Mouse (Mus musculus) adrenal gland (tissue): Measurements from ENCODE around the gene Usp13.

Source experiments
- intact Hi-C: fragments of 180-260 bp; cut with DNase I; formaldehyde crosslinking; loops from one replicate; pipeline ENCODE4 v1.15.1; 2025
- long read RNA-seq, 2 experiments: library from polyadenylated mRNA; unstranded; transcript quantifications; one replicate each; pipeline ENCODE4 v2.0.0; 2020; ENCODE audit warnings: borderline replicate concordance in 1 of 2; ENCODE audit not compliant: insufficient replicate concordance in 1 of 2

Gene Usp13
- long read RNA-seq, experiment 1, full-length matches to known transcripts, result 1 of 1 reads
- long read RNA-seq, experiment 1, partial matches to known transcripts, result 0 of 1 reads
- long read RNA-seq, experiment 1, other reads (novel, unspliced or antisense), result 0 of 1 reads
- long read RNA-seq, experiment 2, full-length matches to known transcripts, result 2 of 2 reads
- long read RNA-seq, experiment 2, partial matches to known transcripts, result 0 of 2 reads
- long read RNA-seq, experiment 2, other reads (novel, unspliced or antisense), result 0 of 2 reads

DNA sequence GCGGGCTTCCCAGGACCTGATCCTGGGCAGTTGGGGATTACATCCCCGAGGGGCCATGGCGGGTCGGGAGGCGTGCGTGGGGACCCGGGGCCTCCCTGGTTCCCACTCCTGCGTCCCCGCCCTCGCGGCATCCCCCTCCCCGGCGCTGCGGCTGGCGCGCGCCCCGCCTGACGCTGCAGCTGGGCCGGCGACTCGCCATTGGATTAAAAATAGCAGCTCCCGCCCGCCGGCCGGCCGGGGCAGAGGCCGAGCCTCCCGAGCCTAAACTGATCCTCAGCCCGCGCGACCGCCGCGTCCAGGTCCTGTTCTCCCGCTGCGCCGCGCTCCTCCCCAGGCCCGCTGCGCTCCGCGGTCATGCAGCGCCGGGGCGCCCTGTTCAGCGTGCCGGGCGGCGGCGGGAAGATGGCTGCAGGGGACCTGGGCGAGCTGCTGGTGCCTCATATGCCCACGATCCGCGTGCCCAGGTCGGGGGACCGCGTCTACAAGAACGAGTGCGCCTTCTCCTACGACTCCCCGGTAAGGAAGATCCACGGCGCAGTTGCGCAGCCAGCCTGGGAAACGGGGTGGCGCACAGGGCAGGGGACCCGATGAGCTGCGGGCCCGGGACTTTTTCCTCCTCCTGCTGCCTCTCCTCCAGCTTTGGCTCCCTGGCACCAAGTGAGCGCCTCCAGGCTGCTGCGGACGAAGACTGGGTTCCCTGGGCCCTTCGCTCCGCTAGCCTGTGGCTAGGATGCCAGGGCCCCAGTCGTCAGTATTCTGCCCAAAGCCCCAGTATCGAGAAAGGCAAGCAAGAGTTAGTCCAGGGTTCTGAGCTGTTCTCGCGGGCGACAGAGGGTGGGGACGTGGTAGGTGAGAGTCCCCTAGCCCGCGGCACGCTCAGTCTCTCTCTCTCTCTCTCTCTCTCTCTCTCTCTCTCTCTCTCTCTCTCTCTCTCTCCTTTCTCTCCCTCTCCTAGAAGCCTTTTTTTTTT lies at the start of gene Usp13:
Gene Usp13 (plus strand): TSS at position 190 of the 970 bp plus-strand sequence.
- intact Hi-C loops, result no loop called here

DNA sequence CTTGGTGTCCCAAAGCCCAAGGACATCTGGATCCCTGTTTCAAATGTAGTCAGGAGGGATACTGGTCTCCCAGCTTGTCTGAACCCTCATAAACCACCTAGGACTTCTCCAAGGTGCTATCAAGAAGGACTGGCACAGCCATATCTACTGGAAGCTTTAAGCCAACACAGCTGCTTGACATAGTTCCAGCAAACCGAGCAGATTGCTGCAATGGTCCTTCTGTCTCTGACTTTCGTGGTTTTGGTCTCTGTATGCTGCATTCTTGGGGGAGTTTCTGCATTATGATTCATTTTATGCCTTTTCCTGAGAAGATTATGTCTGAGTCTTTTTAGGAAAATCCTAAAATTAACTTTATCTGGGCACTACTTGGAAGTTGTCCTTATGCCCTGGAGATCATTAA lies 46.6 kb upstream of the Usp13 start:
- intact Hi-C loops, result no loop called here

DNA sequence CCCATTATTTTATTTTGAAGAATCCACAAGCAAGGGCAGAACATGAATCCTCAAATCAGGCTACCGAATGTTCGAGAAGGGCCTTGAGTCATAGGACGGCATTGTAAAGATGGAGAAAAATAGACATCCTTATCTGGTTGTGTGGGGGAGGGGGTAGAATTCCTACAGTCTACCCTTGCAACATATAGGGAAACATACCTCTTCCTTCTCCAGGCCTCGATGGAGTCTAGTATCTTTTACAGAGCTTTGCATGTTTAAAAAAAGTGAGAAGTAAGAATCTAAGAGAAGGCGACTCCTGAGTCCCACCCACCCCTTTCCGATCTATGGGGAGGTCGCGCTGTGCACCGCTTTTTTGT lies 367 bp upstream of the Usp13 start:
- intact Hi-C loops, result no loop called here

DNA sequence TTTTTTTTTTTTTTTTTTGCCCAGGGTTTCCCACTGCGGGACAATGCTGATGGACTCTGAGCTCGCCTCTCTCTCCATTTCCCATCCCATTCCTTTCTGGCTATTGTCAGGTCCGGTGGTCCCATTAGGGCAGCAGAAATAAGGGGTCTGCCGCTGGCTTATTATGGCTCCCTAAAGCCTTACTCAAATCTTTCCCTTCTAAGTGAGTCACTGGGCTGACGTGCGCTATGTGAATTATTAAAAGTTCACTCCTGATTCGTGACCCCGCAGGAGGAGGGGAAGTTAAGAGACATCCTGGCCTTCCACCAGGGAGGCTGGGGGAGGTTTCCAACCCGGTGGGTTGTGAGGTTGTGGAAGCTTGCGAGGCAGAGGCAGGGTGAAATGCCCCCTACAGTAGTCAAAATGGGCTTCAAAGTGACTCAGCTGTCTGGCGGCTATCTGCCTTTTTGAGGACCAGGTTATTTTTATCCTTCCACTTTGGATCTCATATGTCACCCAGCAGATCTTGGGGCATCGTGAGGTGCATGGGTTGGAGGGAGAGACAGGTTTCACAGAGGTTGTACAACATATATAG lies 1.1 kb downstream of the Usp13 start:
- intact Hi-C loops, result no loop called here

DNA sequence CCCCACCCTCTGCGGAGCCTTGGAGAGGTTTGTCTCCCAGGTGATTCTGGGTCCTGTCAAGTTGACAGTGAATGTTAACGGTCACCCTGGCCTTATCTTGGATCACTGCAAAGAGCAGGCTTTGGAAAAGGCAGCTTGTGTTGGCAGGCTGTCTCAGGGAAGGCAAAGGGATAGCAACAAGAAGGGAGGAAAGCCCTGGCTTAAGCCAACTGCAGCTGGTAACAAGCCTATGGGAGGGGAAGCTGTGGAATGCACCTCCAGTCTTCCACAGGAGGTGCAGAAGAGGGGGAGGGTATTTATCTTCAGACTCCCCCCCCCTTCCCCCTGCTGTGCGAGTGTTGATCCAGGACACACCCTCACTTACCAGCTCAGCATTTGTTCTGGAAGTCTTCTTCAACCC lies 5.3 kb downstream of the Usp13 start:
- intact Hi-C loops, result no loop called here

DNA sequence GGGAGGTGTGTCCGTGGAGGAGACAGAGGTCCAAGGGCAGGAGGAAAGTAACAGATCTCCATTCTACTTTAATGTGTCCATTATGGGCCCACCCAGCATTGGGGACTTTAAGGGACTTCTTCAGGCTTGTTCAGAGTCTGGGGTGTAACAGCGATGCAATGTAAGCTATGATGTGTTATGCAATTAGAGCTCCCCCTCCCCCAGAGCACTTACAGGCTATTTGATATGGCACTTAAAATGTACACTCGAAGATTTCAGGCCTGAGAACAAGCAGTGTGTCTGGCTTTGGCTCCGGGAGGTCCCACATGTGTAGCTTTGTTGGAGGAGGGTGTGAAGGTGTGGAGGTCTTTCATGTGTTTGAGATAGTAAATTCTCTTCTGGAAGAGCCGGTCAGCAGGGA lies 7.6 kb downstream of the Usp13 start:
- intact Hi-C loops, result no loop called here

DNA sequence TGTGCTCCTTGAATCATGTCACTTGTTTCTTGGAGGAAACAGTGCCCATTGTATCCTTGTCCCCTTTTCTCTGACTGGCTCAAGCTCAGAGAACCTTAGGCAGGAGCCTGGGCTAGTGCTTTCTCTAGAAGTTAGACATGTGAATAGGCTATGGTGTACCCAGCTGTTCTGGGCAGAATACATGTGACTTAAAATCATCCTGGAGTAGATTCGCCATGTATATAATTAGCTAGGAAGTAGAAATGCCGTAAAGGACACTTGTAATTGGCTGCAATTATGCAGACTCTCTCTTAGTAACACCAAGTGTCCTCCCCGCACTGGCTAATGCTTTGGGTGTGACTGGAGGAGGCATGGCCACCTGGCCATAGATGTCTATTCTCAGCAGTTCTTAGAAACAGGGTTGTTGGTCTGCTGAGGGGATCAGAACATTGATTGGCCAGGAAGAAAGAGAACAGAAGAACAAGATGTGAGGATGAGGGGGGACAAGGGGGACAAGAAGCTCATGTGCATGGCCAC lies 8.7 kb downstream of the Usp13 start:
- intact Hi-C loops, result no loop called here

DNA sequence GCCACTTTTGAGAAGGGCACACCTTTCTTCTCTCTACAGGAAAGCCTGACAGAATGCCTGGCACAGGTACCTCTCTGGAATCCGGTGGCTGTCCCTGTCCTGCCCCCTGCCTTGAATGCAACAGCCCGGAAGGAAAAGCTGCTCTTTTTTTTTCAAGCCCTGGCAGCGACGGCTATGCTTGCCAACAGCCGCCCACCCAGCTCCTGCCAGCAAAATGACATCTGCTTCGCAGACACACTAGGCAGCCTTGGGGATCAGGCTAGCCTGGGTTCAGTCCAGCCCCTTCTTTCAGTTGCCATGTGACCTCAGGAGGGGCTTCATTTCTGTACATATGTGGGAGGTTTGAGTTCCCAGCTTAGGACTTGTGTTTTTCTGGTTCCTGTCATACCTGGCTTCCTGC lies 9.4 kb downstream of the Usp13 start:
- intact Hi-C loops, result no loop called here

DNA sequence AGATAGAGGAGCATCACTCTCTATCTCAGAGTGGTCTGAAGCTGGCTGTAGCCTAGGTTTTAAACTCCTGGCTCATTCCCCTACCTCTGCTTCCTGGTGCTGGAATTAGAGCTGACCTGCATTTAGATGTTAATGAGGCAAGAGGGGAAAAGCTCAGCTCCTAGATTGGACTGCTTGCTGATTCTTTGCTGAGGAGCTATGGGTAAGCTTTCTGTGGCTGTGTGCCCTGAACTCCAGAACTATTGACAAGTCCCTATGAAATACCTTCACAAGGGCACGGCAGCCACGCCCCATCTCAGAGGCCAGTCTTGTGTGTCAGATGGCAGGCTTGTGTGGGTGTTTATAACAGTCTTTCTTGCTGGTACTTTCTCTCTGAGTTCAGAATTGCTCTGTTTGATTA lies 16.5 kb downstream of the Usp13 start:
- intact Hi-C loops, result no loop called here

DNA sequence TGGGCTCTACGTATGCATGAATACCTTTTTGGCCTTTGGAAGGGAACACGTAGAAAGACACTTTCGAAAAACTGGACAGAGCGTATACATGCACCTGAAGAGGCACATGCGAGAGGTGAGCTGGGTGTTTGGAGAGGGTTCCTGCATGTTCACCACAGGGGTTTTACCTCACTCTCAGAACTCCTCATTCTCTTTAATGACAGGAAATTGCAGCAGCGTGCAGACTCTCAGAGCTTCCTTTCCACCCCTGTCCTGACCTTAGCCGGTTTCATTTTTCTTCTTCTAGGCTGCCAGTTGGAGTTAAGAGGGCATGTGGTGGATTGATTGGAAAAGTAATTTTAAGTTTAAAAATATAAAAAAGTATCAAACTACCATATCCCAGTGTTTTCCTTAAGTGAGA lies 20.5 kb downstream of the Usp13 start:
- intact Hi-C loops, result no loop called here

DNA sequence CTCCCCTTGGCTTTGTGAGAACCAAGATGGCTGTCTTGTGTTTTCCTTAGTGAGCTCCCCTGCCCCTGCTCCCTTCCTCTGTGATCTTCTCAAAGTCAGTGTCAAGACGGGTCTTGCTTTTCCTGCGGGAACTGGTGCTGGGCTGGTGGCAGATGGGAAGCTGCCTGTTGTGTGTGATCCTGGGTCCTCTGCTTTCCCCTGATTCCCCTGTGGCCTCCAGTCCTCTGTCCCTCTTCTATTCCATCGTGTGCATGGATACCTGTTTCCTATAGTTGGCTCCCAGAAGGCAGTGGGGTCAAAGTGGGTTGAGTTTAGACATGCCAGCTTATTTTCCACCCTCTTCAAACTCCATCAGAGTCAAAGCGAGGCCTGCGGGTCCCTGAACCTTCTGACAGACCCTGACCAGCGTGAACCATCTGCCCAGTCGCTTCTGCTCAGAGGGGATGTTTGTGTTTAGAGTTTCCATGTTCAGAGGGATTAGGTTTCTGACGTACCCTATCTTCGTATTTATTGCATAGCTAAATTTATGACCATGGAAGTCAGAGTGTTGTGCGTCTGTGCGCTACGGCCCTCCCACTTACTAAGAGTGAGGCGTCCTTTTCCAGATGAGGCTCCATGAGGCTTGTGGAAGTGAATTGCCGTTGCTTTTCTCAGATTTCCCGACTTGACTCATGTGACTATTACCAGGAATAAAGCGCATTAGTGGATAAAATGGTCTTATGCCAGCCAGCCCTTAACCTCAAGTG lies 39.2 kb downstream of the Usp13 start:
- intact Hi-C loops, result no loop called here

DNA sequence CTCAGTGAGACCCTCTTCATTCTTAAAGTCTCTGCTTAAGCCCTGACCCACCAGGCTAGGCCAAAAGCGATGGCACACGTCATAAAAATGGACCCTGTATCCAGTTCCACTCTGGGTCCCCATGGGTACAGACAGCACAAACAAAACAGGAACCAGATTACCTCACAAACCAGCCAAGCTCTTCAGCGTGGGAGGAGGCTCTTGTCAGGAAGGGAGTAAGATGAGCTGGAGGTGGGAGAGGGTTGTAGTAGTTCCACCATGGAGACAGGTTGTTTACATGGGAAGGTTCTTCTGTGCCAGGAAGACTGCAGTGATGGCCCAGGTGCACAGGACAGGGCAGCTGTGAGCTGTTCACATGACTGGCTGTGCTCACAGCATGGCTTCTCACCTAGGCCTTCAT lies 53.7 kb downstream of the Usp13 start:
- intact Hi-C loops, result no loop called here

DNA sequence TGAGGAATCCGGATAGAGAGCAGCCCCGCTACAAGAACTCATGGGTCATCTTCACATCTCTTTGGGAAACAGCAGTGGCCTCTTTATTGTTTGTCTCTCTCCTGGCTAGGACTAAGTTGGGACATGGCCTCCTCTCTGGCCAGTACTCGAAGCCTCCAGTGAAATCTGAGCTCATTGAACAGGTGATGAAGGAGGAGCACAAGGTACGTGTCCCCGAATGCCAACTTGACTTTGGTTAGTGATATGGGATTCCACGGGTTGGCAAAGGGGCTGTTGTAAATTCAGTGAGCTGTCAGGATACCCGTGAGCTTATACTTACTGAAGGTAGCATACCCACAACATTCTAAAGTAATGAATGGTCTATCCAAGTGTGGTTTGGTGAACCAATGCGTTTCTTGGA lies 69.0 kb downstream of the Usp13 start:
- intact Hi-C loops, result no loop called here

DNA sequence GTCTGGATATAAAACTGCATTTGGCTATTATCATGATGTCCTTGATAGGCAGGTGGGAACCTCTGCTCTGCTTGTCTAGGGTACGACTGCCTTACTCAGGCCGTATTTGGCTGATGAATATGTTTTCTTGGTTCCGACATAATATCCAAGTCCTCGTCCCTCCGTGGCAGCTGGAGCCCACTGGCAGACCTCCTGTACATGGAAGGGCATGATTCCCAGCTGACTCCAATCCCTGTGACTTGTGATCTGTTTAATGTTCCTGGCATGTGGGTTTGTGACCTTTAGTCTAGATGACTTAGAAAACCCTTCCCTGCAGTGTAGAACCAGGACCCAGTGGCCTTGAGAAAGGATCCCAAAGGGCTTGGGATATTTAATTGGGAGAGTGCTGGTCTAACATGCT lies 71.5 kb downstream of the Usp13 start:
- intact Hi-C loops, result no loop called here

DNA sequence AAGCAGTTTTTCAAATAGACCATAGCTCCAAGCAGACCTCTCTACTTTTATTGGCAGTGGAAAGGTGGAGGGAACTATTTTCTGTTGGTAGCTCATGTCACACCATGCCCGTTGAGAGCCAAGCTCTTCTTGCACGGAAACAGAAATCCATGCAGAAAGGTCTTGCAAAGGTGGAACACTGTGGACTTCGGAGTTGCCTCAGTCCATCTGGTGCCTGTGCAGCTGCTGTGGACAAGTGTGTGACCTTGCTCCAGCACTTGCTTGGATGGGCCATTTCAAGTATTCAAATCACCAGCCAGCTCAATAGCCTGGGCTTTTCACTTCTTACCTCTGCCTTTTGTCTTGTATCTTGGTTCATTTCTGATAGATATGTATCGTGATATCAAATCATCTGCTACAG lies 72.8 kb downstream of the Usp13 start:
- intact Hi-C loops, result no loop called here

DNA sequence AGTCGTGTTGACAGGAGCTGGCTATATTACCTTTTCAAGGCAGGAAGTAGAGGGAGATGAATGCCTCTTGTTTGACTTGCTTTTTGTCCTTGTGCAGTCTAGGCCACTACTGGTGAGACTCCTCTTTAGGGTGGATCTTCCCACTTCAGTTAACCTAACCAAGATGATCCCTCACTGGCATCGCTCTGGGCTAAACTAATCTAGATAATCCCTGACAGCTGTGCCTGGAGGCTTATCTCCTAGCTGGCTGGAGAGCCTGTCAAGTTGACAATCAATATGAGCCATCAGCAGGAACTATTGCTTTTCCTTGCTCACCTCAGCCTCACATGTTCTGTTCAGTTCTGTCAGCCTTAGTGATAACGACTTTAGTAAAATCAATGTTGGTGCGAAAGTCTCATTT lies 86.1 kb downstream of the Usp13 start:
- intact Hi-C loops, result no loop called here

DNA sequence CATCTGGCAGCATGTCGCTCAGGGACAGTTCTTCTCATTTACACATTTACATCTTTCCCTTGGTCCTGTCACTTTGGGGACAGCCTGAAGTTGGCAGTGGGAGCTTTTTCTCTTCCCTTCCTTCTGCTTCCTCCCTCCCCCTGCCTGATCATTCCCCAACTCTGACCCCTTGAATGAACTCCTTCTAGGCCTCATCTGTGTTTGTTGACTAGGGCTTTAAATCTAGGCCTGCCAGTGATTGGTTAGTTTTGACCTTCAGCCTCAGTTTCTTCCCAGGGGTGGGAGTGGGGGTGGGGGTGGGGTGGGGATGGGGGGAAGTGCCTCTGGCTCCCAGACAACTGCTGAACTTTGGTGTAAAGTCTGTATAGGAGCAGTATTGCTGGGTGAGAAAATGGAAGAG lies 87.3 kb downstream of the Usp13 start:
- intact Hi-C loops, result no loop called here

DNA sequence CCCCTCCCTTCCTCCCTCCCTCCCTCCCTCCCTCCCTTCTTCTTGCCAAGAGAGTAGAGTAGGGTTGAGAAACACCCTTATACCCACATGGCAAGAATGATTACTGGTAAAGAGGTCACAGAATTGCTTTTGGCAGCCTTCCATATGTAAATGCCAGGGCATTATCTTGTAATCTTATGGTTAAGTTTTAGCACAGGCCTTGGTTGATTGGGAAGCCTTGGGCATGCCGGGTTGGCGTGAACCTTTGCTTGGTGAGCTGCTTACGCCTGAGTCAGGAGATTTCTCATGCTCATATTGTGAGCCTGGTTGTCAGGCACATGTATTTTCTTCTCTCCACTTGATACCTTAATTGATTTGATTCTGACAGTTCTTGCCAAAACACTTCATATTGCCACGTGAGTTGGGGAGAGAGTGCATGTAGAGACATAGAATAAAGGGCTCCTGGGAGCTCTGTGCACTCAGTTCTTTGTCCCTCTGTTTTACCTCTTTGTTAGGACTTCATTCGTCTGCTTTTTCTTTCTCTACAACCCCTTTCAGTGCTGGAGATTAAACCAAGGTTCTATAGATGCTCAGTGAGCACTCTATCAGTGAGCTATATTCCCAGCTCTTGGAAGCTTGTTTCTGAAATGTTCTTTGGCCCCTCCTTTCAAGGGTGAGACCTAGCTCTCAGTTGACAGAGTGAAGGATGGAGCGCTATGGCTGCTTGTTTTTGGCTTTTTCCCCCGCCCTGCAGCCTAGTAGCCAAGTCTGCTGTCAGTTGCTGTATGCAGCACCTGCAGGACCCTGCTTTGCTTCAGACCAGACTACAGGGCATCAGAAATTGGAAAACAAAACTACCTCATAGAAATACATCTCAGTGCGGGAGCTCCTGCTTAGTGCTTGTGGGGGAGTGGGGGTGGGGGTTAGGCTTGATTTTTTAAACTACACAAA lies 88.8 kb downstream of the Usp13 start:
- intact Hi-C loops, result no loop called here

DNA sequence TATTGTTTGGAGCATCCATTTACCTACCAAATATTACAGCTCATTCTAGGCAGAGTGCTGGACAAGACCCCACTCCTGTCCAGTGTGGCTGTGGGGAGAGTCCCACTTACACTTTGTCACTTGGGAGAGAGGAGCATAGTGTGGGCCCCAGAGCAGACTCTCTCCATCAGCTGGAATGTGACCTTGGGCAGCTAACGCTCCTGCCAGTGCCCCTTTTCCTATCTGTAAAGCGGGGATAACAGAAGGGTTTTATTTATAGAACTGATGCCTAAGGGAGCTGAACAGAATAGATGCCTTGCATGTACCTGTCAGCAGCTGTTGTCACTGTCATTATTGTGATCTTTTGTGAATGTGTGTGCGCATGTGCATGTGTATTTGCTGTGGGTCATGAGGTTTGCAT lies 91.1 kb downstream of the Usp13 start:
- intact Hi-C loops, result no loop called here

DNA sequence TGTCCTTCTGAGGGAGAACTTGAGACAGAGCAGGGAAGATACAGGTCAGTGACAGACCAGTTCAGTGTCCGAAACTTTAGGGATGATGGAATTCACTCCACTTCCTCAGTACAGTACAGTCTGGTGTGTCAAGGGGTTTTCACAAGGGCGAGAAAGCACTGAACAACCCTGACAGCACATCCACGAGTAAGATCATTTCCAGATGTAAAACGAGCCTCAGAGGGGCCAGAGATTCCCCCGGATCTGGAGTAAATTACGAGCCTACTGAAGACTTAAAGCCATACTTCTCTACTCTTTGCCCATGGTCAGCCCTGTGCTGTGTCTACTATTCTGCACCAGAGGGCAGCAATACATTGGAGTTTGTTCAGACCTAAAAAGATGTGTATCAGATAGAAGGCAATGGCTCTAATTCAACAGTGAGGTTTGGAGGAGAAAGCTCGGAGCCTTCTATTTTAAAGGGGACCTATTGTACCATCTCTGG lies 92.8 kb downstream of the Usp13 start:
- intact Hi-C loops, result no loop called here
